Mouse (Mus musculus): ENCODE data around the gene Snx13.

DNA sequence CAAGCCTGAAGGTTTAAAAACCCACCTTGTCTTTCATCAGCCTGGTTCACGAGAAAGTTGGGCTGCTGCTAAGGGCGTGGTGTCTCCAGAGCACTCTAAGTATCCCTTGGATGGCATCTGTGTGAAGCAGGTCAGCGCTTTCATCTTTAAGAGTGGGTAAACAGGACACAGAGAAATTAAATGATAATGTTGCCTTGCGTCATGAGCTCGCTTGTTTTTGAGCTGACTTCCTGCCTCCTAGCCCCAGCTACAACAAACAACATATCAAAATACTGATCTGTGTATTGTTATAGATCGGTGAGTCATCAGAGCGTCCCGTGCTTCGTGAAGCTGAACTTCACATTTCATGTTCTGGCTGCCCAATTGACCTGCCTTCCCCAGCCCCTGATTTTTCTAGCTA, 25.7 kb upstream of the Snx13 start:
- TF ChIP-seq USF1 (IDR thresholded peaks at IDR 0.05; ENCODE audit: low read depth), result no peak
- TF ChIP-seq CTCF (IDR thresholded peaks at IDR 0.05; ENCODE audit: control insufficient read depth, insufficient read depth, insufficient read length), result no peak
- TF ChIP-seq MYOD1 (IDR thresholded peaks at IDR 0.05; ENCODE audit: control insufficient read depth, insufficient read length, low read depth), result no peak
- no peak for TF ChIP-seq MAX (IDR thresholded peaks at IDR 0.05)
